Mouse (Mus musculus): Measurements from ENCODE around the gene Grap.
A peak's percentile ranks its signal among the peaks of the same experiment; 100 is the strongest.

Gene Grap

DNA sequence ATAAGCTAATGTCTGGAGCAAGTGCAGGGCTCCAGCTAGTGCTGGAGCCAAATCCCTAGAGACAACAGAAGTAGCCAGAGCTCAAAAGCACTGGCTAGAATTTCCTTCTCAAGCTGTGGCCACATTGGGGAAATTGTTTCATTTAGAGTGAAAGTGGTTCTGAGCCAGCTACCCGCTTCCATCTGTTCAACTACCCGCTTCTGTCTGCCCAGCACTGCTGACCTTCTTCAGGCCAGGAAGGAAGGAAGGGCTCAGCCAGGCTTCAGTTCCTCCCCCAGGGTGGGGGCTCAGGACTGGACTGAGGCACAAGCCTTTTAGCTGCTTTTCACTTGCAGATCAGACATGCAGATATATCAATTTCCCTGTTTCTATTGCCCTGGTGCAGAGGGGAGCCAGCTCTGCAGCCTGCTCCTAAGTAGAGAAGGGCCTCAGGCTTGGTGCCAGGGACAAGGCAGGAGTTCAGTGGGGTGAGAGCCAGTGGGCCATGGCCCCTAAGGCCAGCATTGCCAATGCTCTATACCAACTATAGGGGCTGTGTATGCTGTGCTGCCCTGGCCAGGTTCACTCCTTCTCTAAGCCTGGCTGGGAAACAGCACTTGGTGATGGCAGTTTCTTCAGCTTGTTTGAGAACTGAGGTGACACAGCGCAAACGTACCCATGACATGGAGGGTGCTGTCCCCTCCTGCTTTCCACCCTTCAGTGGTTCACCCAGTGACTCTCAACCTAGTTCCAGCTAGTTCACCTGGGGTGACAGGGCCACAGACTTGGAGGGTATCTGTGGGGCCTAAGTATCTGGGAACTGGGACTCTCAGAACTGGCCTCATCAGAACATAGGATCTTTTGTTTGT is 6.2 kb downstream of the Grap start:
- DNase-seq, result peak; percentile 43 to 54

GRCm38 (mm10) chr11:61660001-61660400 is 6.9 kb downstream of the Grap start:
- no peak for DNase-seq

DNA sequence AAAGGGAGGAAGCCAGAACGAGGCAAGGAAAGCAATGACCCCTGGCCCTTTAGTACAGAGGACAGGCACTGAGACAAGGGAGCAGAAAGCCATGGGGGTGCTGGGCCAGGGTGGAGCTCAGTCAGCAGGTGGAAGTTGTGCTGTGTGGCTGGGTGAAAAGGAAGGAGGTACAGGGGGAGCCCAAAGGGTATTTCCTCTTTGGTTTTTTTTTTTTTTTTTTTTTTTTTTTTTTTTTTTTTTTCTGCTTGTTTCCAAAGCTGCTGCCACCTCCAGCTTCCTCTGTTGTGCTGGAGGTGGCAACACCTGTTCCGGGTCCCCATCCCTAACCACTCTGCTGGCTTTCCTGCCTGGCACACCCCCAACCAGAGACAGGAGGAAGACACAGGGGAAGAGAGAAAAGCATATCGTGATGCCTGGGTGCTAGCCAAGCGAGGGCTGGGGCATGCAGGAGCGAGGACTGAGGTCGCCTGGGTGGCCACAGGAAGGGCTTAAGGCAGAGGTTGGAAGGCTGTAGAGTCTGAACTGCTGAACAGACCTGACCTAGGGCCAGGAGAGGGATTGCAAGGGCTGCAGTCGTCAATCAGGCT is 7.8 kb downstream of the Grap start:
- DNase-seq, result no peak

DNA sequence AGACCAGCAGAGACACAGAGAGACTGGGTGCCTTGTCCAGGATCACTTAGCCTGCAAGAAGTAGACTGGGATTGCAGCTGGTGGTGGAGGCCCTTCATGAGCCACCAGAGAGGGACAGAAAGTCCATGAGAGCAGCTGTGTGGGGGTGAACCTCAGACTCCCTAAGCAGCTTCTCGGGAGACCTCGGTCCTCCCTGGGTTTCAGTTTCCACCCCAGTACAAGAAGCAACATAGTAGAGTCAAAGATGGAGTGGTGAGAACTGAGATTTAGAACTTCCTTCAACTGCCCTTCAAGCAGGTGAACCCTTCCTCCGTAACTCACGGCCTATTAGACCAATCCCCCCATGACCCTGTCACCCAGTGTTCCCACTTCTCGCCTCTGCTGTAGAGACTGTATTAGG is 9.1 kb downstream of the Grap start:
- no peak for DNase-seq

DNA sequence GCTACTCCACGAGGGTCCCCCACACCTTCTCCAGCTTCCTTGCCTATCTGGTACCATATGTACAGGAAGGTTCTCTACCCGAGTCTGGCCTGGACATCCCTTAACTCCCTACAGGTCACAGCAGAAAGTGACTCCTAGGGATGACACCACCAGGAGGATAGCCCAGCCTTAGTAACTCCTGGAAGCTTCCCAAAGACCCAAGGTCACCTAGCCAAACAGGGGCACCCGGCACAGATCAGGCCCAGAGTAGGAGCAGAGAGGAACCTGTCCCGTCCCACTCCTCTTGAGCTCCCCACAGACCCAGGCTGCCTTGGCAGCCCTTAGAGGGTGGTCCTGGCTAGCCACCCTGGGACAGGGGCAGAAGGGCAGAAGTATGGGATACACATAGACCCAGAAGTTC is 12.3 kb downstream of the Grap start:
- DNase-seq, result no peak

DNA sequence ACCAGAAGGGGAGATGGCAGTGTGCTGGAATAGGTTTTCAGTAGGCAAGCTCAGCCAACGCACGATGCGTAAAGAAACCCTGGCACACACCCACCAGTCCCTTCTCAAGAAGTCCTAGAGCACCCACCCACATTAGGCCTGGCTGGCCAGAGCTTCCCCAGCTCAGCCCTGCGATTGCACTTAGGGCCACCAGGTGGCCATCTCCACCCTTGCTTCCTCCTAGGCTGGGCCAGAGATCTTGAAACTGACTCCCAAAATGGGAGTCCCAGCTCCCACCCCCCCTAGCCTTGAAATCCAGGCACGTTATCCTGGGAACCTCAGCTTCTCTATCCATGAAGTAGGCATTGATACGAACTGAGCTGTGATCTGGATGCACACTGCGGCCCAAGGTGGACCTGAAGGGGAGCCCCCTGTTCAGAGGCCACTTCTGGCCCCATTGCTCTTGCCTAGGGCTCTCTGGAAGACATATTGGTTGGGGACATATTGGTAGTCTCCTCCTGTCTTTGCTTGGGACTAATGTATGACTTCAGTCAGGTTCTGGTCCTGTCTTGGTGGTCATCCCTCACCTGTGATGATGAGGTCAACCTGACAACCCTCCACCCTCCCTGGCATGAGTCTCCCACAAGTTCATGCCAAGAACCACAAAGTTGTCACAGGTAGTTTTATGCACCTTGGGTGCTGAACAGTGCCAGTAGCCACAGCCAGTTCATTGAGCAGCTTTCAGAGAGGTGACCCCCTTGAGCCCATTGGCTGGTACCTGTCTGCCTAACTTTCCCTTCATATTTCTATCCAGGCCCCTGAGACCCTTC is 13.1 kb downstream of the Grap start:
- DNase-seq, result peak in 1 of 2 experiments; percentile 71

DNA sequence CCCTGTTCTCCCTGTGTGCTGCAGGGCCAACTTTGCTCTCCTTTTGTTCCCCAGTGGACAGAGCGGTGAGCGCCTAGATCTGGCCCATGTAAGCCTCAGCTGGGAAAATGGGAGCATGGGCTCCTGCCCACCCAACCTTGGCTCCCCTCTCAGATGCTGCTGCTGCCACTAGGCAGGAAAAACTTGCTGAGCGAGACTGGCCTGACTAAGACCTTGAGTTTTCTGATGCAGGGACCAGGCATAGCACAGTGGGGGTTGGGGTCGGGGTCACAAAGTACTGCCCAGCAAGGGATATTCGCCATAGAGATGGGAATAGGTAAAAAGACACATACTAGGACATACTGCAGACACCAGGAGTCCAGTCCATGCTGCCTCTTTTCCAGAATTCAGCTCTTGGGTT is 14.2 kb downstream of the Grap start:
- no peak for DNase-seq

GRCm38 (mm10) chr11:61667782-61668181 is 14.7 kb downstream of the Grap start:
- no peak for DNase-seq

DNA sequence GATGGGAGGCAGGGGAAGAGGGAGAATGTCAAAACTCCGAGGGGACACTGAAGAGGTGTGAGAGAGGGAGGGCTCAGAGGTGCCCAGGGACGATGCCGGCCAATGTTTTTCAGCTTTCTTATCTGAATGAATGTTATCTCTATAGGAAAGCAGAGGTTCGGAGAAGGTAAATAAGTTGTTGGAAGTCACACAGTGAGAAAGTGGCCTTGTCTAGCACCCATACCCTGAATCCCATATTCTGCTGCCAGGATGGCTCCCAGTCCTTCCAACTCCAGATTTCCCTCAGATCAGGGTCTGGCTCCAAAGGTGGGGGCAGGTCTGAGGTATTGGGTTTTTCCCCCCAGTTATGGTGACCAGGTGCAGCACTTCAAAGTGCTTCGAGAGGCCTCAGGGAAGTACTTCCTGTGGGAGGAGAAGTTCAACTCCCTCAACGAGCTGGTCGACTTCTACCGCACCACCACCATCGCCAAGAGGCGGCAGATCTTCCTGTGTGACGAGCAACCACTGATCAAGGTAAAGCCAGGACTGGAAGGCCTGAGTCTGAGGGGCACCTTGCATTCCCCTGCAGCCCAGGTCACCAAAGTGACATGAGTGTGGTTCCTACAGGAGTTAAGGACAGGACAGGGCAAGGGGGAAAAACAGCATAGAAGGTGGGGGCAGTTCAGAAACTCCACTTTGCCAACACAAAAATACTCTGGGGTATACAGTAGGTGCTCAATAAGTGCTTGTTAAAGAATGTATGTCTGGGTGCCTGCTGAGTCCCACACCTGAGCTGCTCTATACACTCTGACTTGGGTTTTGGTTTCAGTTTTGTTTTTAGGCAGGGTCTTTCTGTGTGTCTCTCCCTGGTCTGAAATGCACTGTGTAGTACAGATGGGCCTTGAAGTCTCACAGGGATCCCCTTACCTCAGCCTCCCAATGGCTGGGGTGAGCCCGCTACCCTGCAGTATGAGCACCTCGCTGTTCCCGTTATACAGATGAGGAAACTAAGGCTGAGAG is 16.7 kb downstream of the Grap start:
- DNase-seq, result no peak

DNA sequence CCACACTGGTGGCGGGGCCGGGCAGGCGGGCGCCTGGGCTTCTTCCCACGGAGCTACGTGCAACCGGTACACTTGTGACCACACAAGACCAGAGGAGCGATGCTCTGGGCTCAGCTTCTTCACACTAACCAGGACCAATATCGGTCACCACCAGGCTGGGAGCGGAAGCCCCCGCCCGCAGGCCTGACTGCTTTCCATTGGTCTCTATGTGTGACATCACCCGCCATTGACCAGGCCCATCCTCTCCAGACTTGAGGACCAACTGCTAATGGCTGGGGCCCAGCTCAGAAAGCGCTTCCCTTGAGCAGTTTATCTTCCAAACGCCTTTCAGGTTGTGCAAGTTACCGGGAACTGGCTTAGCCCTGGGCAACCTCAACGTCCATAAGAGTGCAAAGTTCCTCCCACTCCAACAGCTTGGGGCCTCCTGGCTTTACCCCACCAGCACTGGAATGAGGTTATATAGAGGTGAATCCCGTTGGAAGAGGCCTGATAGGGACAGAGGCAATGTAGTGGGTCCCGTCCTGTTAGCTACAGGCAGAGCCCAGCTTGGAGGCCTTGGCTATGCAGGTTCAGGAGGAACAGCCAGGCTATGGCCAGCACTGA is 18.8 kb downstream of the Grap start:
- no peak for DNase-seq

- peak; percentile 67 to 84 for DNase-seq
Observed at GRCm38 (mm10) chr11:61673686-61674085, 20.6 kb downstream of the Grap start.

GRCm38 (mm10) chr11:61674151-61674838 is 21.2 kb downstream of the Grap start:
- DNase-seq, result no peak

- no peak for DNase-seq
Observed at GRCm38 (mm10) chr11:61674839-61675159, 21.7 kb downstream of the Grap start.

- DNase-seq, result no peak
Observed at GRCm38 (mm10) chr11:61675332-61675731, 22.3 kb downstream of the Grap start.

GRCm38 (mm10) chr11:61676216-61676854 is 23.3 kb downstream of the Grap start:
- DNase-seq, result no peak

DNA sequence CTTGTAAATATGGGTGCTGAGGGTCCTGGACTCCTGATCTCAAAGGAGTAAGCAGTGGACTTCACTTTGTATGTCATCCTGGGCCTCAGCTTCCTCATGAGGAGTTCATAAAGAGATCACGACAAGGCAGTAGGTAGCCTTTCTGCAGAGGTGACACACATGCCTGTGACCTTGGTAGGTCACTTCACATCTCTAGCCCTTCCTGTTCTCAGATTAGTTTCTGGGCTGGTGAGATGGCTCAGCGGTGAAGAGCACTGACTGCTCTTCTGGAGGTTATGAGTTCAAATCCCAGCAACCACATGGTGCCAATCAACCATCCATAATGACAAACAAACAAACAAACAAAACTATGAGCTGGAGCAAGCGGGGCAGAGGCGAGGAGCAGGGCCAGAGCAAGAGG is 24.6 kb downstream of the Grap start:
- DNase-seq, result no peak

DNA sequence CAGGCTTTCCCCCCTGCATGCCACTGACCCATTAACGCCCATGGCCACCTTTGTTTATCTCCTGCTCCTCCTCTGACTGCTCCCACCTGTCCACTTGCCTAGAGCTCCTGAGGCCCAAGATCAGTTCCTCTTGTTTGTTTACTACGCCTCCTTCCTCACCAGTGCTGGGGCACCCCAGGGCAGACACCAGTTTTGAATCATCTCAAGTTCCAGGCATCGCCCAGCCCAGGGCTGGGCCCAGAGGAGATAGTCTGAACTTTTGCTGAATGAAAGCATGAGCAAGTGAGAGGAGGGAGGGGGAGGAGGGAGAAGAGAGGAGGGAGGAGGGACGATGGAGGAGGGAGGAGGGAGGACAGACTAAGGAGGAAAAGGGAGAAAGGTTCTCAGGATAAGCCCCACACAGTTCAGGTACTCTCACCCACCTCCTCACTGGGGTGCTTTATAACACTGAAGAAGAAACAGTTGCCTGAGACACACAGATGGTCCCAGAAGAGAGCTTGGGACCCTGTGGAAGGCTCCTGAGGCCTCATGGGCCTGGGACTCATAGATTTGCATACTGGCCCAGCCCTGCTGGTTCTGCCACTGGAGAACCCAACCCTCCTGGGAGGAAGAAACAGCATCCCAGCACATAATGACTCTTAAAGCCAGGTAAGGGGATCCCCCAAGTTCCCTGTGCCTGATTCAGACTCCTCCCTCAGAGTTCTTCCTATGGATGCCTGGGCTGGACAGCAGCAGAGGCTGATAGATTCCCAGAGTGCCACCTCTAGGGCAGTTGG is 26.2 kb downstream of the Grap start:
- DNase-seq, result no peak

- peak; percentile 82 to 90 for DNase-seq
Observed at GRCm38 (mm10) chr11:61683907-61684731, 31.1 kb downstream of the Grap start, which contains the start of gene Fam83g. Fam83g (plus strand) TSS chr11:61684091.

DNA sequence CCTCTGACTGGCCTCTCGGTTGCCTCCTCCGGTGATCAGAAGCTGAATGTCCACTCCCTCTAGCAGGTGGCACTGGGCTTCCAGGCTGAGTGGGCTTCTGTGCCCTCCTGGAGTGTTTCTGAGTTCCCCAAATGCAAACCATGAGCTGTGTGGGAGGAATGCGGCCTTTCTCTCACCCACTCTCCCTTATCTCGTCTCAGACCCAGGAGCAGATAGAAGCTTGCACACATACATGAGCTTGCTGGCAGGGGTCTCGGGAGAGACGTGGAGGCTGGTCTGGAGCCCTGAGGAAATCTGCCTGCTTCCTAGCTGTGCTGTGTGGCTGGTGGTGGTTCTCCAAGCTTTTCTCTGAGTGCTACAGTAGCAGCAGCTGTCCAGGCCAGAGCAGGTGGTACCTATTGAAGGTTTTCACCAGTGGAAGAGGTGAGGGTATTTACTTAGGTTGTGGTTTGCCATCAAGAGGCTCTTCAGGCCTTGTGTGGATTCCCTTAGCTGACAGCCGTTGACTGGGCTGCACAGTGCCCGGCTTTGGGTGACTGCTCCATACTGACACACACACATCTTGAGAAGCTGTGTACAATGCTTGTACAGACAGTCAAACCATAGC is 32.2 kb downstream of the Grap start:
- no peak for DNase-seq

Data from kidney, postnatal 36 days (tissue).